Mouse (Mus musculus): ENCODE results near the gene Casq2.

- TF ChIP-seq EP300 (IDR thresholded peaks at IDR 0.05; ENCODE audit: insufficient read depth, low read depth, low read length): no peak
- no peak for TF ChIP-seq CTCF (IDR thresholded peaks at IDR 0.05)
Measured at GRCm38 (mm10) chr3:102192621-102193020, 106.4 kb downstream of the Casq2 start.
